Mouse (Mus musculus) forebrain, postnatal 0 days (tissue): ENCODE results near the gene Ankub1. TPM values are rescaled to one million over a fixed set of nuclear protein-coding genes. Genes with fewer than 3 reads are reported as not detected.
A peak's percentile ranks its signal among the peaks of the same experiment; 100 is the strongest.

ENCODE experiments used
- ATAC-seq: fragments of 200-750 bp; cut with Nextera tagmentation; 2 replicates; pipeline ENCODE4 v1.8.0; 2017; ENCODE audit warnings: mild to moderate bottlenecking, moderate library complexity
- DNase-seq: peaks from one replicate; pipeline ENCODE4 v3.0.0-alpha.2; 2015
- H3K27ac ChIP-seq: fragments of 300-500 bp; sonication (generic); 2 replicates; pipeline ENCODE4 v1.5.1; 2014; ENCODE audit warnings: low read depth, mild to moderate bottlenecking, antibody characterized with exemption, low read length, moderate library complexity, mixed read lengths
- H3K27me3 ChIP-seq: fragments of 300-500 bp; sonication (generic); 2 replicates; pipeline ENCODE4 v1.6.1; 2014; ENCODE audit warnings: mild to moderate bottlenecking, low read length, mixed read lengths; ENCODE audit not compliant: insufficient read depth
- H3K36me3 ChIP-seq: fragments of 300-500 bp; sonication (generic); 2 replicates; pipeline ENCODE4 v1.6.1; 2014; ENCODE audit warnings: mild to moderate bottlenecking, moderate library complexity; ENCODE audit not compliant: insufficient read depth
- H3K4me1 ChIP-seq: fragments of 300-500 bp; sonication (generic); 2 replicates; pipeline ENCODE4 v1.6.1; 2014; ENCODE audit warnings: antibody characterized with exemption; ENCODE audit not compliant: insufficient read depth
- H3K4me2 ChIP-seq: fragments of 300-500 bp; sonication (generic); 2 replicates; pipeline ENCODE4 v1.6.1; 2014; ENCODE audit warnings: low read depth, mild to moderate bottlenecking, moderate library complexity
- H3K4me3 ChIP-seq: fragments of 300-500 bp; sonication (generic); 2 replicates; pipeline ENCODE4 v1.5.1; 2014; ENCODE audit warnings: low read depth, low read length, mixed read lengths
- H3K9ac ChIP-seq: fragments of 300-500 bp; sonication (generic); 2 replicates; pipeline ENCODE4 v1.6.1; 2014; ENCODE audit warnings: mild to moderate bottlenecking
- H3K9me3 ChIP-seq: fragments of 300-500 bp; sonication (generic); 2 replicates; pipeline ENCODE4 v1.6.1; 2016; ENCODE audit warnings: low read length
- CTCF ChIP-seq: sonication (generic); IDR thresholded peaks from 2 replicates; pipeline ENCODE4 v1.5.1; 2016; ENCODE audit warnings: antibody characterized with exemption, control low read depth, low read depth
- WGBS: fragments of 180-500 bp; shearing (Covaris S2); extraction: QIAGEN DNeasy Blood & Tissue Kit; methylation state at CpG from one replicate; pipeline ENCODE4 v1.1.7; 2014; 5-methylcytosine and 5-hydroxymethylcytosine counted together
- polyA plus RNA-seq: library from polyadenylated mRNA; unstranded; fragments of >200 nt; fragmentation: Nextera tagmentation; extraction: Ambion mirVana; gene quantifications from 2 replicates; pipeline ENCODE4 v1.2.1, GENCODE M21; 2015
- total RNA-seq: library from RNA; depleted of rRNA; stranded (reverse); fragments of >200 nt; gene quantifications from 2 replicates; pipeline ENCODE4 v1.2.3, GENCODE M21; 2014

Ankub1 gene
- total and polyA plus RNA-seq, 2 experiments from 2014 or later, result 0.22 to 0.33 TPM

GRCm38 (mm10) chr3:57643191-57643590 is 49.4 kb downstream of the Ankub1 start:
- no peak for DNase-seq
- WGBS, result 94% methylated on average over 6 of the region's 6 CpGs
- Histone ChIP-seq H3K9ac (no peak overlapping the region), H3K27ac (no peak overlapping the region), H3K4me1 (no peaks in the 10 kb centered on the region), H3K9me3 (no peaks in the 10 kb centered on the region), H3K4me3 (no peak overlapping the region), H3K4me2 (no peak overlapping the region), H3K36me3 (peaks cover 13% of the 10 kb centered on the region), H3K27me3 (no peaks in the 10 kb centered on the region)
- TF ChIP-seq CTCF, result no peak
- ATAC-seq, result no peak

- no peaks in the 10 kb centered on the region for H3K9me3 ChIP-seq
- DNase-seq (no peak), ATAC-seq (no peak)
- H3K27me3 ChIP-seq, result no peaks in the 10 kb centered on the region
- no peaks in the 10 kb centered on the region for H3K4me1 ChIP-seq
- WGBS, result 75% methylated on average over 6 of the region's 6 CpGs
- no peak for TF ChIP-seq CTCF
- no peak overlapping the region for H3K9ac ChIP-seq
- 0 out of 2 replicates have a peak, but pooled peaks cover 5% of the 10 kb centered on the region for H3K36me3 ChIP-seq
- no peak overlapping the region for H3K4me2 ChIP-seq
- H3K4me3 ChIP-seq, result no peak overlapping the region
- no peak overlapping the region for H3K27ac ChIP-seq
Measured at GRCm38 (mm10) chr3:57637596-57637995, 55.0 kb downstream of the Ankub1 start.

- WGBS, result 62% methylated on average over 3 of the region's 3 CpGs
- Histone ChIP-seq H3K4me1 (no peaks in the 10 kb centered on the region), H3K36me3 (no peaks in the 10 kb centered on the region), H3K9me3 (no peaks in the 10 kb centered on the region), H3K4me2 (no peak overlapping the region), H3K27me3 (no peaks in the 10 kb centered on the region), H3K27ac (peak overlapping the region; percentile 5; the same call in 1 of the 2 replicates), H3K9ac (no peak overlapping the region), H3K4me3 (no peak overlapping the region)
- DNase-seq (peak; percentile 68), ATAC-seq (peak; percentile 90)
- TF ChIP-seq CTCF, result no peak
Measured at GRCm38 (mm10) chr3:57634763-57635487, 57.7 kb downstream of the Ankub1 start.

- WGBS, result 86% methylated on average over 11 of the region's 11 CpGs
- DNase-seq, result no peak
Measured at GRCm38 (mm10) chr3:57626954-57627513, 65.6 kb downstream of the Ankub1 start.

GRCm38 (mm10) chr3:57625275-57625997 is 67.2 kb downstream of the Ankub1 start:
- Histone ChIP-seq H3K36me3 (no peaks in the 10 kb centered on the region), H3K4me2 (peak overlapping the region; percentile 78), H3K9me3 (no peaks in the 10 kb centered on the region), H3K9ac (peak overlapping the region; percentile 49), H3K4me1 (no peaks in the 10 kb centered on the region), H3K27me3 (no peaks in the 10 kb centered on the region), H3K27ac (peak overlapping the region; percentile 45; the same call in 1 of the 2 replicates), H3K4me3 (peak overlapping the region; percentile 40)
- WGBS, result 2% methylated on average over 21 of the region's 21 CpGs
- TF ChIP-seq CTCF, result peak; percentile 91
- ATAC-seq (peak; percentile 88), DNase-seq (peak; percentile 93)

More at GRCm38 (mm10) chr3:57626954-57627513, 65.6 kb downstream of the Ankub1 start:
- no peaks in the 10 kb centered on the region for H3K27me3 ChIP-seq
- no peaks in the 10 kb centered on the region for H3K4me1 ChIP-seq
- H3K9ac ChIP-seq, result no peak overlapping the region
- H3K27ac ChIP-seq, result no peak overlapping the region
- no peaks in the 10 kb centered on the region for H3K9me3 ChIP-seq
- no peak overlapping the region for H3K4me3 ChIP-seq
- no peak for ATAC-seq
- H3K36me3 ChIP-seq, result no peaks in the 10 kb centered on the region
- no peak for TF ChIP-seq CTCF
- H3K4me2 ChIP-seq, result no peak overlapping the region

- Histone ChIP-seq H3K4me2 (no peak overlapping the region), H3K27ac (no peak overlapping the region), H3K27me3 (no peaks in the 10 kb centered on the region), H3K9me3 (no peaks in the 10 kb centered on the region), H3K36me3 (no peaks in the 10 kb centered on the region), H3K4me1 (no peaks in the 10 kb centered on the region), H3K4me3 (no peak overlapping the region), H3K9ac (no peak overlapping the region)
- DNase-seq (no peak), ATAC-seq (no peak)
- WGBS, result 73% methylated on average over 4 of the region's 4 CpGs
- TF ChIP-seq CTCF, result peak; percentile 29; the same call in 1 of the 2 replicates
Measured at GRCm38 (mm10) chr3:57619718-57620117, 72.9 kb downstream of the Ankub1 start.

GRCm38 (mm10) chr3:57615652-57616051 is 76.9 kb downstream of the Ankub1 start:
- Histone ChIP-seq H3K27ac (no peak overlapping the region), H3K4me3 (no peak overlapping the region), H3K4me1 (no peaks in the 10 kb centered on the region), H3K27me3 (no peaks in the 10 kb centered on the region), H3K36me3 (no peaks in the 10 kb centered on the region), H3K9me3 (no peaks in the 10 kb centered on the region), H3K9ac (no peak overlapping the region), H3K4me2 (no peak overlapping the region)
- ATAC-seq (no peak), DNase-seq (no peak)
- peak; percentile 46 for TF ChIP-seq CTCF
- WGBS, result 88% methylated on average over 4 of the region's 4 CpGs
